Mouse (Mus musculus) MEL-GATA-1-ER (cell line): Measurements from ENCODE around the gene Il10rb.
A peak's percentile ranks its signal among the peaks of the same experiment; 100 is the strongest.

Experiments
- DNase-seq: peaks from one replicate; pipeline ENCODE4 v3.0.0-alpha.2; 2012; ENCODE audit warnings: low read depth; ENCODE audit errors: extremely low read depth

Gene Il10rb

DNA sequence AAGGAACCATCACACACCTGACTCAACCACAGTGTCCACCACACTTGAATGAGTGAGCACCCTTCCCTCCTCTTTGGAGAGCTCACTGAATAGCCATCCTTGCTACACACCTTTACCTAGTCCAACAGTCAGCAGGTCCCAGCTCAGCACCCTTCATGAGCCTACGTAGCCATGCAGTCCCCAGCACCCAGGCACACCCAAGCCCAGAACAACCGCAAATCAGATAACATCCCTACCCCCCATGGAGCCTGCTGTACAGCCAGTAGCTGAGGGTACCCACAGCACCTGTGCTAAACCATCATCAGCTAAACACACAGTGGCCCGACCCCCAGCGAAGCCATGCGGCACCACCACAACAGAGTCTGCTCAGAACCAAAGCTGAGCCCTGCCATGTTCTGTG, 42.1 kb downstream of the Il10rb start:
- DNase-seq: no peak

GRCm38 (mm10) chr16:91448895-91449294, 42.9 kb downstream of the Il10rb start:
- DNase-seq: no peak

- DNase-seq: no peak
Observed at GRCm38 (mm10) chr16:91450137-91451064, 44.4 kb downstream of the Il10rb start.

DNA sequence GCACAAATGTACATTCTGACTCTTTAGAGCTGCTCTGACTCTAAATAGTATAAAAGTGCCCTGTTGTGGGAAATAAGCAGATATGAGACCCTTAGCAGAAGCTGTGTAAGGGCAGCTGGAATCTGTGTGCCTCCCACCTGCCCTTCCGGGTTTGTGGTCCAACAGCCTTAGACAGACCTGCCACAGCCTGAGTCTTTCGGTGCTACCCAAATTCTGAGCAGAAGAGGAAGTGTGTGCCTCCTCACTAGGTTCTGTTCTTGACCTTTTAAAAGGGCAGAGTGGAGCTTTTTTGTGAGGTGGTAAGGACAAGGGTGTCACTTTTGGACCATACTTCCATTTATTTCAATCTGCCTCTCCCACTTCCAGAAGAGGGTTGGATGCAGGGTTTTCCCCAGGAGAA, 46.0 kb downstream of the Il10rb start:
- no peak for DNase-seq

DNA sequence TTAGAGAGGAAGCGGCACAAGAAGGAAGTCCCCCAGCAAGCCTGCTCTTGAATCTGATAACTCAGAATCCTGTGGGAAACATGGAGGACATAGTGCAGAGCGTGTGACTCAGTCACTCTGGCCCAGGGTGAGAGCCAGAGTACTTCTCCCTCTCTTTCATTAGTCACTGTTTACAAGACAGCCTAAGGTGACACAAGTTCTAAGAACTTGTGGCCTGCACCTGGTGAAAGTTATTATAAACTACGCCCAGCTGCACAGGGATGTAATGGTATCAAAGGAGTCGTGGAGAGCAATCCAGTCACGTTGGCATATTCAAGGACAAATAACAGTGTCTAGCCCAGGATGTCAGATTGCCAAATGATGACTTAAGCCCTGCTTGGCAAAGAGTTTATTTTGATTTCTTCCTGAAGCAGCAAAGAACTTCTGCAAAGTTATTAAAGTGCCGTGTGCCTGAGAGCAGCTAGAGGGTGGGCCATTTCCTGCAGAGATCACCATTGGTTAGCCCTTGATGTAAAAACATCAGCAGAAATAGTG, 46.5 kb downstream of the Il10rb start:
- no peak for DNase-seq

DNA sequence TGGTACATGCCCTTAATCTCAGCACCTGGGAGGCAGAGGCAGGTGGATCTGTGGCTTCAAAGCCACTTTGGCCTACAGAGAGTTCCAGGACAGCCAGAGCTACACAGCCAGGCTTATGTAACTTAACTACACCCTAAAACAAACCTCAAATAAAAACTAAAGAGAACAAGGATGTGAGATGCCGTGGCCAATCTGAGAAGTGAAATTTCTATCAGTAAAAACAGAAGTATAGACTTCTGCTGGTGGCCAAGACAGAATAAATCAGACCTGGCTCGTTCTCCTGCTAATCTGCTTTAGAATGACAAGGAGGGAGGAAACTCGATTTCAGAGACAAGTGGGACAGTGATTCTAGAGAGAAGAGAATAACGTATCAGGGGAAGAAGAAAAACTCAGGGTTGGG, 49.9 kb downstream of the Il10rb start:
- DNase-seq: no peak

GRCm38 (mm10) chr16:91458301-91458746, 52.4 kb downstream of the Il10rb start:
- DNase-seq: no peak

DNA sequence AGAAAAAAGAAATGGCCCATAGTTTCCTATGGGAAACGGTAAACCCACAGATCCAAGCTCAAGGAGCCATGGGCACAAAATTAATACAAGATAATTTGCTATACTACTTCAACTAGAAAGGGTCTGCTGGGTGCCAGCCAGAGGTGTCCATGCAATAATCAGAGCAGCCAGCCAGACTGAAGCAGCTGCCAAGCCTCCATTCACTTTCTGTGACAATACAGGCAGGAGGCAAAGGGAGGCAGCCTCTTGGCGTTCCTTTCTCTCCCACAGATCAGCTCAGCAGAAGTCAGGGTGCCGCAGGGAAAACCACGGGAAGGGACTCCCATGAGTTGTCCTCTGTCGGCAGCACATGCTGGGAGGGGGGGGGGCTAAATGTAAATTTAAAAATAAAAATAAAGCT, 53.0 kb downstream of the Il10rb start:
- DNase-seq: no peak

- DNase-seq: no peak
Observed at GRCm38 (mm10) chr16:91459396-91459795, 53.4 kb downstream of the Il10rb start.

- DNase-seq: no peak
Observed at GRCm38 (mm10) chr16:91459841-91460370, 53.9 kb downstream of the Il10rb start.

- no peak for DNase-seq
Observed at GRCm38 (mm10) chr16:91461066-91461638, 55.2 kb downstream of the Il10rb start.

GRCm38 (mm10) chr16:91461773-91462181, 55.8 kb downstream of the Il10rb start:
- DNase-seq: no peak

GRCm38 (mm10) chr16:91462644-91463043, 56.7 kb downstream of the Il10rb start:
- no peak for DNase-seq

- DNase-seq: no peak
Observed at GRCm38 (mm10) chr16:91463400-91463799, 57.4 kb downstream of the Il10rb start.

DNA sequence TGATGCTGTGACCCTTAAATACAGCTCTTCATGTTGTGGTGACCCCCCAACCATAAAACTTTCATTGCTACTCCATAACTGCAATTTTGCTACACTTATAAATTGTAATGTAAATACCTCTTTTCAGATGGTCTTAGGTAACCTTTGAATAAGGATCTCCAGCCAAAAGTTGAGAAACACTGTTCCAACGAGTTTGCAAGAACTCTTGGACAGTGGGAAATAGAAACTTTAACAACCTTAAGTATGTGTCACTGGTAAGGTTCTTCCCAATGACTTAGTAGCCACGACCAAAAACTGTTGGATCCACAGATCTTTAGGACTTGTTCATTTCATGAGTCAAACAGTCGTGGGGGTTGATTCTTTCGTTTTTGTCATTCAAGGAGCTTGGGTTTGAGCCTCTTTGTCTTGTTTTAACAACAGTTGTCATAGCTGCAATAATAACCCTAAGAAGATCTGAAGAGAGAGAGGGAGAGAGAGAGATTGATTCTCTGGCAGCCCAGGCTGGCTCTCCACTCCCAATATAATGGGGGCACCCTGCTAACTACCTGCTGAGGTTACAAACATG, 58.0 kb downstream of the Il10rb start:
- no peak for DNase-seq

DNA sequence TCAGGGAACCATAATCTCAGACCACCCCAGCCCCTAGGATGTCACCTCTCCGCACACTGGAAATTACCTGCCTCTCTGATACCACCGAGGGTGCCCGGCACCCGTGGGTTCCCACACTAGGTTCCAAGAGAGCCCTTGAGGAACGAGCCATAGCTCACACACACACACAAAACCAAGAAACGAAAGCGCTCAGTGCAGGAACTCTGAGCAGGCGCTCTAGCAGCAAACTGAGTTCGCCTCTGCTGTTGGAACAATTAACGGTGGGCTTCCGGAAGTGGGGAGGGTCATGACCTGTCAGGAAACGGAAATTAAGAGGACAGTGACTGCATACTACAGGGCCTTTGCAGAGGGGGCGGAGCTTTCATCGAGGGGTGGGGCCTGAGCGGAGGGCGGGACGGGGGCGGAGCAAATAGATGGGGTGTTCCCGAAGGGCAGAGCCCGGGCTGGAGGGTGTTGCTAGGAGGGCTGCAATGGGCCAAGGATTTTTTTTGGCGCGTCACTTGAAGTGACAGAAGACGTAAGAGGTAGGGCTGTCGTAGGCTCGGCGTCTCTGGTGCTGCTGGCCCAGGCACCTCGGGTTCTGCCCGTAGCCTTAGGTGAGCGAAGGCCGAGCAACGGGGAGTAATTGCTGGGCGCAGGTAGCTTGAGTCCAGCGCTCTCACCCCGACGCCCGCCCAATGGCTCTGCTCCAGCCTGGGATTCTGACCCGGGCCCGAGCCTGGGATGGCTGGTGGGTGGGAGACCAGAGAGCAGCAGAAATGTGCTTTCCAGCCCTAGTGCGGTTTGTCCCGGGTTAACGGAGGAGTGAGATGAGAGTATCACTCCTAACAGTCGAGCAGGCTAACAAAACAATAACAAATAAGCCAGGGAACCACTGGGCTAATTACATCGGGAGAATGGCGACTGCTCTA, 58.9 kb downstream of the Il10rb start:
- DNase-seq: peak; percentile 93

GRCm38 (mm10) chr16:91465505-91466240, 59.7 kb downstream of the Il10rb start:
- DNase-seq: no peak

- DNase-seq: no peak
Observed at GRCm38 (mm10) chr16:91466566-91466965, 60.6 kb downstream of the Il10rb start.

GRCm38 (mm10) chr16:91470470-91470869, 64.5 kb downstream of the Il10rb start:
- no peak for DNase-seq

DNA sequence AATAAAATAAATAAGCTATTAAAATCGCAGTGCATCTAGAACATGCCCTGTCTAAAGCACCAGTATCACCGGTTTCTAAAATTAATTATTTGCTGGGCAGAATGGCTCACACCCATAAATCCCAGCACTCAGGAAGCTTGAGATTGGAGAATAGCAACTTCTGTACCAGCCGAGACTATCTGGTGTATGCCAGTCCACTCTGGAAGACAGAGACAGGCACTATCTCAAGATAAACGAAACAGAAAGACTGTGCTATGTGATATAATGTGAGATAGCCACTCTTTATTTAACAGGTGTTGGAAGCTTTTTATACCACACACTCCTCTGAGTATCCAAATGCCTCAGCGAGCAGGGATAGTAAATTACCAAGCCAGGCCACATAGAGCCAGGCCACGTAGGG, 65.5 kb downstream of the Il10rb start:
- DNase-seq: no peak
